Comparison of ENCODE assay signal across 10 mouse cellular contexts in the genomic region with DNA sequence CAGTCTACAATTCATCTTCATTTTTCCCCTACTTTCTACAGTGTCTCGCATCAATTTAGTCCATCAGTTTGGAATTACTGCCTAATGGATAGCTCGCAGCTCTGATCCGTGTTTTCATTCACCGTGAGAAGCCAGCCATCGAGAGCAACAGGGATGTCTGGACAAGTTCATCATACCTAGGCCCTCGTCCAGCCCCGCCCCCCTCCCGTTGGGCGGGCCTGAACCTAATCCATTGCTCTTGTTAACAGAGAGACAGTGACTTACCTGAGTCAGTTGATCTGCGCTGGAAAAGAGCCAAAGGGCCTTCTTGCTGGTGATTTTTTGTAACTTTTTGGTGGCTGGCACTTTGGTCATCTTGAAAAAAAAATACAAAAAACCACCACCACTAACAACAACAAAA. TPM values are rescaled to one million over a fixed set of nuclear protein-coding genes. Genes with fewer than 3 reads are reported as not detected.
DNase-seq lines count a peak whose midpoint lies in the region; ATAC-seq lines count a peak whose summit lies in the region.
"Had no signal": no experiment of that assay in that cellular context is flagged by ENCODE, and none has a peak within 500 bp of the region (broad histone marks: within the 10 kb centered on the region; RNA-seq: fewer than 3 reads in every experiment).

No protein-coding gene starts in this region.

- H3K9me3 ChIP-seq in kidney, embryonic 16.5 days (ENCODE audit: low read length) = no peaks in the 10 kb centered on the region
- H3K9me3 ChIP-seq in embryonic facial prominence, embryonic 12.5 days = no peaks in the 10 kb centered on the region
- no peaks in the 10 kb centered on the region for H3K9me3 ChIP-seq in limb, embryonic 13.5 days
- no peaks in the 10 kb centered on the region for H3K9me3 ChIP-seq in stomach, embryonic 14.5 days (ENCODE audit: control insufficient read depth, low read depth, low read length)
- H3K9me3 ChIP-seq: liver, embryonic 15.5 days had no signal

- 51% methylated on average over 10 of the region's 10 CpGs for WGBS in kidney, embryonic 16.5 days
- WGBS in embryonic facial prominence, embryonic 12.5 days = 39% methylated on average over 10 of the region's 10 CpGs
- 48% methylated on average over 10 of the region's 10 CpGs for WGBS in limb, embryonic 13.5 days
- WGBS in stomach, embryonic 14.5 days = 35% methylated on average over 10 of the region's 10 CpGs

- H3K4me2 ChIP-seq in kidney, embryonic 16.5 days (replicated peaks; ENCODE audit: low read depth, low read length) = no peak overlapping the region
- 0 out of 2 replicates have a peak overlapping the region, but pooled peaks have one; percentile 44 for H3K4me2 ChIP-seq in embryonic facial prominence, embryonic 12.5 days (replicated peaks)
- peak overlapping the region; percentile 56 for H3K4me2 ChIP-seq in limb, embryonic 13.5 days (replicated peaks)
- no peak overlapping the region for H3K4me2 ChIP-seq in stomach, embryonic 14.5 days (replicated peaks; ENCODE audit: low read depth, low read length)

- H3K4me3 ChIP-seq in kidney, embryonic 16.5 days (ENCODE audit: low read length) = no peak overlapping the region
- H3K4me3 ChIP-seq in embryonic facial prominence, embryonic 12.5 days = no peak overlapping the region
- peak overlapping the region; percentile 22; the same call in 1 of the 2 replicates for H3K4me3 ChIP-seq in limb, embryonic 13.5 days
- H3K4me3 ChIP-seq in stomach, embryonic 14.5 days (ENCODE audit: low read depth, low read length) = no peak overlapping the region
- H3K4me3 ChIP-seq: liver, embryonic 15.5 days had no signal

- H3K27ac ChIP-seq in kidney, embryonic 16.5 days (ENCODE audit: low read length) = no peak overlapping the region
- no peak overlapping the region for H3K27ac ChIP-seq in embryonic facial prominence, embryonic 12.5 days
- H3K27ac ChIP-seq in limb, embryonic 13.5 days = no peak overlapping the region
- peak overlapping the region; percentile 58; the same call in 1 of the 2 replicates for H3K27ac ChIP-seq in stomach, embryonic 14.5 days (ENCODE audit: low read length)
- H3K27ac ChIP-seq: liver, embryonic 15.5 days had no signal

- ATAC-seq in kidney, embryonic 16.5 days (ENCODE audit: low FRiP score, low TSS enrichment) = no peak
- ATAC-seq in embryonic facial prominence, embryonic 12.5 days (ENCODE audit: insufficient number of reproducible peaks, insufficient read depth, low FRiP score, low TSS enrichment) = no peak
- ATAC-seq in limb, embryonic 13.5 days (ENCODE audit: low FRiP score, low read depth) = no peak
- ATAC-seq in stomach, embryonic 14.5 days (ENCODE audit: insufficient number of reproducible peaks, insufficient read depth, low FRiP score, low read depth) = no peak

- peak; percentile 18 for DNase-seq in kidney, postnatal 10 days
- DNase-seq in thymus, postnatal 14 days = no peak
- no peak for DNase-seq in urinary bladder, adult 2 months (ENCODE audit: low spot score)
- DNase-seq: cerebellum, adult 9-11 months; heart, adult 11 months had no signal

- H3K9ac ChIP-seq in kidney, embryonic 16.5 days (replicated peaks; ENCODE audit: low read length) = no peak overlapping the region
- no peak overlapping the region for H3K9ac ChIP-seq in embryonic facial prominence, embryonic 12.5 days
- no peak overlapping the region for H3K9ac ChIP-seq in limb, embryonic 13.5 days
- H3K9ac ChIP-seq in stomach, embryonic 14.5 days (replicated peaks; ENCODE audit: low read depth, low read length) = no peak overlapping the region
- H3K9ac ChIP-seq: liver, embryonic 15.5 days had no signal

- peaks cover 18% of the 10 kb centered on the region; the same call in 1 of the 2 replicates for H3K4me1 ChIP-seq in kidney, embryonic 16.5 days (ENCODE audit: insufficient read depth, low read length)
- H3K4me1 ChIP-seq in embryonic facial prominence, embryonic 12.5 days = peaks cover 24% of the 10 kb centered on the region
- H3K4me1 ChIP-seq in limb, embryonic 13.5 days = peaks cover 38% of the 10 kb centered on the region
- H3K4me1 ChIP-seq in stomach, embryonic 14.5 days (ENCODE audit: control insufficient read depth, insufficient read depth, low read length) = peaks cover 13% of the 10 kb centered on the region; the same call in 1 of the 2 replicates
- H3K4me1 ChIP-seq: liver, embryonic 15.5 days had no signal

- no peaks in the 10 kb centered on the region for H3K27me3 ChIP-seq in kidney, embryonic 16.5 days (ENCODE audit: insufficient read depth, low read length)
- H3K27me3 ChIP-seq in embryonic facial prominence, embryonic 12.5 days = no peaks in the 10 kb centered on the region
- 0 out of 2 replicates have a peak, but pooled peaks cover 6% of the 10 kb centered on the region for H3K27me3 ChIP-seq in limb, embryonic 13.5 days
- no peaks in the 10 kb centered on the region for H3K27me3 ChIP-seq in stomach, embryonic 14.5 days (ENCODE audit: control insufficient read depth, insufficient read depth, low read length)

- no peaks in the 10 kb centered on the region for H3K36me3 ChIP-seq in kidney, embryonic 16.5 days (ENCODE audit: insufficient read depth, low read length)
- no peaks in the 10 kb centered on the region for H3K36me3 ChIP-seq in embryonic facial prominence, embryonic 12.5 days
- no peaks in the 10 kb centered on the region for H3K36me3 ChIP-seq in limb, embryonic 13.5 days
- no peaks in the 10 kb centered on the region for H3K36me3 ChIP-seq in stomach, embryonic 14.5 days (ENCODE audit: control insufficient read depth, insufficient read depth, low read length)
- H3K36me3 ChIP-seq: liver, embryonic 15.5 days had no signal

RNA-seq across cellular contexts. Expression of a gene that starts 0.6 kb away (rescaled TPM):
- polyA plus RNA-seq in kidney, embryonic 16.5 days (2015; fragmentation: Nextera tagmentation; extraction: Ambion mirVana) = 0.55 and 0.81 TPM in 2 replicates
- polyA plus RNA-seq in embryonic facial prominence, embryonic 12.5 days (2016; fragmentation: Nextera tagmentation; extraction: Ambion mirVana) = 1.6 and 1.8 TPM in 2 replicates
- polyA plus RNA-seq in limb, embryonic 13.5 days (2015; fragmentation: Nextera tagmentation; extraction: Ambion mirVana) = 1.4 and 1.7 TPM in 2 replicates
- 2.2 and 3.4 TPM in 2 replicates for polyA plus RNA-seq in stomach, embryonic 14.5 days (2014; fragmentation: Nextera tagmentation; extraction: Ambion mirVana)
- polyA plus RNA-seq in urinary bladder, adult 2 months (2012; rRNA removed) = 2.7 and 4.6 TPM in 2 replicates

Comparison
In these comparisons a context has a peak if more than half of its experiments do, and no peak if none do; other contexts are left out.
1. H3K4me2 ChIP-seq: peak in embryonic facial prominence, embryonic 12.5 days (single experiment) and limb, embryonic 13.5 days (single experiment); none in kidney, embryonic 16.5 days (single experiment) and stomach, embryonic 14.5 days (single experiment).